ENCODE assay signal across 8 mouse cellular contexts in genomic region chr2:49450931-49451636, GRCm38 (mm10). TPM values are rescaled to one million over a fixed set of nuclear protein-coding genes. Genes with fewer than 3 reads are reported as not detected.
DNase-seq lines count a peak whose midpoint lies in the region; ATAC-seq and TF ChIP-seq lines count a peak whose summit lies in the region.

TSS of gene Epc2 (plus strand) at chr2:49451486.

- peak; percentile 92 for DNase-seq in gastrocnemius, adult 2 months
- DNase-seq in hindbrain, postnatal 0 days (ENCODE audit: low spot score) = peak; percentile 93
- peak; percentile 82 to 87 for DNase-seq in left cerebral cortex, adult 2 months (ENCODE audit: extremely low spot score in 1 of 2, low spot score in 2 of 2)
- DNase-seq in retina, postnatal 7 days (ENCODE audit: low read depth, low spot score) = peak; percentile 77
- DNase-seq in urinary bladder, adult 18-20 months (ENCODE audit: low spot score in 2 of 2) = peak; percentile 67 to 79

- H3K4me3 ChIP-seq in gastrocnemius, adult 2 months = peak within 1 kb of the TSS; percentile 99
- peak within 1 kb of the TSS; percentile 90 for H3K4me3 ChIP-seq in hindbrain, postnatal 0 days (ENCODE audit: low read length)
- H3K4me3 ChIP-seq in left cerebral cortex, adult 2 months = peak within 1 kb of the TSS; percentile 90
- H3K4me3 ChIP-seq in macrophage (ENCODE audit: inconsistent target) = peak within 1 kb of the TSS; percentile 68

- H3K27ac ChIP-seq in gastrocnemius, adult 2 months = peak within 1 kb of the TSS; percentile 100
- H3K27ac ChIP-seq in hindbrain, postnatal 0 days = peak within 1 kb of the TSS; percentile 99
- peak within 1 kb of the TSS; percentile 100 for H3K27ac ChIP-seq in left cerebral cortex, adult 2 months
- H3K27ac ChIP-seq in macrophage = peak within 1 kb of the TSS; percentile 74

- intact Hi-C loops in gastrocnemius, adult 2 months (cut with DNase I) = no loop called here
- intact Hi-C loops in left cerebral cortex, adult 2 months (cut with DNase I) = loop anchor here (2.0 to 5.0 kb wide), 5 partner anchors 92 to 504 kb away; partner anchors contain the start of gene Mbd5

- H3K4me2 ChIP-seq in hindbrain, postnatal 0 days (ENCODE audit: low read depth, low read length) = peak within 1 kb of the TSS; percentile 94

- H3K79me2 ChIP-seq in macrophage (ENCODE audit: inconsistent target) = peaks cover 40% of the 10 kb centered on the region

- under 1% methylated on average over 58 of the region's 88 CpGs for WGBS in hindbrain, postnatal 0 days
- WGBS in macrophage (ENCODE audit: missing documents) = under 1% methylated on average over 68 of the region's 88 CpGs

- H3K4me1 ChIP-seq in hindbrain, postnatal 0 days (ENCODE audit: insufficient read depth, low read length) = no peaks in the 10 kb centered on the region

- H3K27me3 ChIP-seq in hindbrain, postnatal 0 days (ENCODE audit: insufficient read depth, low read length) = no peaks in the 10 kb centered on the region

- TF ChIP-seq CTCF in gastrocnemius, adult 2 months (IDR thresholded peaks at IDR 0.05) = no peak
- TF ChIP-seq CTCF in hindbrain, postnatal 0 days (IDR thresholded peaks at IDR 0.05; ENCODE audit: low read depth) = no peak
- TF ChIP-seq CTCF in left cerebral cortex, adult 2 months (IDR thresholded peaks at IDR 0.05) = no peak

- peak within 1 kb of the TSS; percentile 96 for H3K9ac ChIP-seq in hindbrain, postnatal 0 days (replicated peaks; ENCODE audit: low read length)

- no peaks in the 10 kb centered on the region for H3K36me3 ChIP-seq in hindbrain, postnatal 0 days (ENCODE audit: insufficient read depth, low read length)
- no peaks in the 10 kb centered on the region for H3K36me3 ChIP-seq in macrophage (ENCODE audit: inconsistent target)

- ATAC-seq in activated CD4-positive, CD25-positive, alpha-beta regulatory T cell, adult 4 months = peak; percentile 8
- ATAC-seq in common myeloid progenitor, adult 5-6 weeks (replicated peaks; ENCODE audit: low read depth, poor library complexity, severe bottlenecking) = peak; percentile 30; the same call in 1 of the 2 replicates
- peak; percentile 87 for ATAC-seq in hindbrain, postnatal 0 days

- H3K9me3 ChIP-seq in hindbrain, postnatal 0 days (ENCODE audit: low read length) = no peaks in the 10 kb centered on the region

RNA-seq across cellular contexts. Expression of gene Epc2, which starts in this region (rescaled TPM):
- 1 to 10 TPM; 7.0 TPM for polyA plus RNA-seq in activated CD4-positive, CD25-positive, alpha-beta regulatory T cell, adult 4 months (2017; shearing (Covaris generic))
- total RNA-seq in common myeloid progenitor, adult 5-6 weeks (2017) = 44.8 and 51.8 TPM in 2 replicates
- 10 to 100 TPM; 14.1 to 17.1 TPM for total RNA-seq in gastrocnemius, adult 2 months (2021)
- 28.6 and 30.7 TPM in 2 replicates for total RNA-seq in hindbrain, postnatal 0 days (2014; rRNA removed)
- polyA plus RNA-seq in hindbrain, postnatal 0 days (2015; fragmentation: Nextera tagmentation; extraction: Ambion mirVana) = 7.4 and 7.8 TPM in 2 replicates
- total RNA-seq in left cerebral cortex, adult 2 months (2021) = 10 to 100 TPM; 56.7 to 61.6 TPM
- total RNA-seq in macrophage (2018; cell fraction: chromatin; rRNA removed) = 10 to 100 TPM; 19.9 to 39.7 (median 30.0) TPM
- total RNA-seq in macrophage (2018; cell fraction: cytosol; rRNA removed) = 10 to 100 TPM; 19.5 to 26.8 (median 22.3) TPM
- 10 to 100 TPM; 19.9 to 44.7 (median 30.5) TPM for total RNA-seq in macrophage (2018; cell fraction: nucleus; rRNA removed)
- 13.1 to 20.5 TPM (median 13.8 TPM) in 3 replicates for polyA plus RNA-seq in macrophage (2018)

Comparison
In these comparisons a context has a peak if more than half of its experiments do, and no peak if none do; other contexts are left out.
1. Peak in every context shown above with its lines: DNase-seq, ATAC-seq, H3K4me3 ChIP-seq and H3K27ac ChIP-seq.
2. ATAC-seq: peak in every context shown above with its lines; median percentile 87 in hindbrain, postnatal 0 days; 30 in common myeloid progenitor, adult 5-6 weeks; 8 in activated CD4-positive, CD25-positive, alpha-beta regulatory T cell, adult 4 months.